Mouse (Mus musculus) liver, adult 2 months (tissue): ENCODE measurements at regions not wholly inside any gene's neighbourhood (a gene's known extent, or its start where the extent isn't known, plus 50 kb on each side); places are given as distances from the start of the nearest gene placed in this dataset.

Experiments
- DNase-seq: peaks from one replicate; pipeline ENCODE4 v3.0.0-alpha.2; 2011; ENCODE audit warnings: low read depth, low spot score; ENCODE audit errors: extremely low read depth
- H3K27ac ChIP-seq: fragments of 200-500 bp; replicated peaks from 2 replicates; pipeline ENCODE4 v1.5.1; 2012; ENCODE audit warnings: low read depth, mild to moderate bottlenecking, control low read depth, inconsistent platforms, low read length; ENCODE audit not compliant: insufficient read depth
- H3K27me3 ChIP-seq: fragments of 200-500 bp; 2 replicates; pipeline ENCODE4 v1.6.1; 2012; ENCODE audit warnings: mild to moderate bottlenecking, moderate library complexity, low read length, inconsistent platforms; ENCODE audit not compliant: control insufficient read depth, insufficient read depth
- H3K36me3 ChIP-seq: fragments of 200-500 bp; 2 replicates; pipeline ENCODE4 v1.6.1; 2012; ENCODE audit warnings: low read length, inconsistent platforms; ENCODE audit not compliant: control insufficient read depth, insufficient read depth
- H3K4me1 ChIP-seq: fragments of 200-500 bp; 2 replicates; pipeline ENCODE4 v1.6.1; 2011; ENCODE audit warnings: low read length; ENCODE audit not compliant: control insufficient read depth, insufficient read depth
- H3K4me3 ChIP-seq: fragments of 200-500 bp; 2 replicates; pipeline ENCODE4 v1.5.1; 2011; ENCODE audit warnings: low read depth, mild to moderate bottlenecking, control low read depth, low read length, moderate library complexity; ENCODE audit not compliant: insufficient read depth
- H3K79me2 ChIP-seq: fragments of 200-500 bp; 2 replicates; pipeline ENCODE4 v1.6.1; 2012; ENCODE audit warnings: inconsistent platforms, mild to moderate bottlenecking, low read length, moderate library complexity; ENCODE audit not compliant: control insufficient read depth, insufficient read depth
- H3K9ac ChIP-seq: fragments of 200-500 bp; 2 replicates; pipeline ENCODE4 v1.6.1; 2012; ENCODE audit warnings: low read depth, mild to moderate bottlenecking, control low read depth, inconsistent platforms, low read length
- CTCF ChIP-seq: fragments of 200-500 bp; IDR thresholded peaks from 2 replicates; pipeline ENCODE4 v1.5.1; 2011; ENCODE audit warnings: low read depth, low read length, control low read depth
- POLR2A ChIP-seq: fragments of 200-500 bp; IDR thresholded peaks from 2 replicates; pipeline ENCODE4 v1.6.1; 2011; ENCODE audit warnings: low read length, control low read depth; ENCODE audit not compliant: insufficient read depth; ENCODE audit errors: extremely low read depth
- WGBS: fragments of 180-500 bp; shearing (Covaris S2); methylation state at CpG from one replicate; pipeline ENCODE4 v1.1.7; 2018; 5-methylcytosine and 5-hydroxymethylcytosine counted together

DNA sequence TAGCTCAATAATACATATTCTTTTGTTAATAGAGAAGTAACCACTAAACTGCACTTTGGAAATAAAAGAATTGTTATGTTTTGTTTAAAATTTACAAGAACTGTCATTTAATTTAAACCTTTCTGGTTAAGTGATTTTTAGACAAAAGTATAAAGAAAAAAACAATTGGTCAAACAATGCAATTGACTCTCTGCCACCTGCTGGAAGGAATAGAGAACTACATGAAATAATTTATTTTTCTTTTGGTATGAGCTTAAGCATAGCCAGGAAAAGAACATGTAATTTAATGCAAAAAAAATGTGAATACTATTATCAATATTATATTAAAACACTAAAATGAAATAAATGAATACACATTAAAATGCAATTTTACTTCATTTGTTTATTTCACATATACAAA, 465.5 kb upstream of the Pcdh10 start:
- no peak overlapping the region for H3K9ac ChIP-seq
- peak; percentile 10 for DNase-seq
- no peak overlapping the region for H3K27ac ChIP-seq
- no peaks in the 10 kb centered on the region for H3K4me1 ChIP-seq
- TF ChIP-seq POLR2A, result no peak
- peak; percentile 22; the same call in 1 of the 2 replicates for TF ChIP-seq CTCF
- H3K4me3 ChIP-seq, result no peak overlapping the region
- no peaks in the 10 kb centered on the region for H3K27me3 ChIP-seq
- no peaks in the 10 kb centered on the region for H3K36me3 ChIP-seq
- H3K79me2 ChIP-seq, result no peaks in the 10 kb centered on the region

- TF ChIP-seq CTCF, result no peak
- TF ChIP-seq POLR2A, result no peak
Observed at GRCm38 (mm10) chr3:44914321-44914720, 463.9 kb upstream of the Pcdh10 start.

More at GRCm38 (mm10) chr3:44914321-44914720, 463.9 kb upstream of the Pcdh10 start:
- H3K27me3 ChIP-seq, result no peaks in the 10 kb centered on the region
- H3K36me3 ChIP-seq, result no peaks in the 10 kb centered on the region
- 71% methylated on average over 3 of the region's 3 CpGs for WGBS
- no peak for DNase-seq
- H3K4me1 ChIP-seq, result no peaks in the 10 kb centered on the region
- no peak overlapping the region for H3K4me3 ChIP-seq
- H3K27ac ChIP-seq, result no peak overlapping the region
- H3K9ac ChIP-seq, result no peak overlapping the region
- no peaks in the 10 kb centered on the region for H3K79me2 ChIP-seq
